Mouse (Mus musculus): ENCODE measurements around the gene Nphp3. TPM values are rescaled to one million over a fixed set of nuclear protein-coding genes. Genes with fewer than 3 reads are reported as not detected.

Nphp3 gene
- polyA plus RNA-seq, 1 experiment from 2014 or later = 3.7 TPM

DNA sequence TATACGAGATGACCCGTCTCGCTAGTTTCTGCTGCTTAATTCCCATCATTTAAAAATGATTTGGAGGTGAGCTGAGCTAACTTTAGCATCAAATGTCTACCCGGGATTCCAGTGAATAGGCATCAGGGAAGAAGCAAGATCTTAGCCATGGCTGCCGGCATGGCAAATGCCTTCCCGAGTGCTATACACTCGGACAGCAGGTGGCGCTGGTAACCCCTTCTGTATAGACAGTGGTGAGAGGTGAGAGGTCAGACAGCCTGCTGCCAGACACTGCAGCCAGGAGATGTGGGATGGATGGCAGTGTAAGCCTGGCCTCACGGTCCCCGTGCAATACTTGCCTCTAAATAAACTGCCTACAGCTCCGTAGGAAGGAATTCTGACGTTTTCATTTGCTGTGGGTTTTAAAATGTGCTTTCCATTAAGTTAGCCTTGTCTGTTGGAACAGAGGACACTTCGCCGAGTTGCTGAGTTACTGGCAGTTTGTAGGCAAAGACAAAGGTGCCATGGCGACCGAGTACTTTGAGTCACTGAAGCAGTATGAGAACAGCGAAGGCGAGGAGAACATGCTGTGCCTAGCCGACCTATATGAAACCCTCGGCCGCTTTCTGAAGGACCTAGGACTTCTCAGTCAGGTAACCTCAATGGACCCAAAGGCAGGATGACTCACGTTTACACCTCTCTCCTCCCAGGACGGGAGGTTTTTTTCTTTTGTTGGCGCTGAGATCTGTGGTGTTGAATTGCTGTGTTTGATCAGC lies 33.1 kb downstream of the Nphp3 start:
- Histone ChIP-seq H3K27ac (replicated peaks) (no peak overlapping the region), H3K4me1 (peaks cover 7% of the 10 kb centered on the region), H3K36me3 (replicated peaks) (peaks cover 33% of the 10 kb centered on the region), H3K4me3 (no peak overlapping the region), H3K27me3 (replicated peaks; ENCODE audit: low read depth, poor library complexity, severe bottlenecking) (no peaks in the 10 kb centered on the region), H3K9me3 (no peaks in the 10 kb centered on the region)
- 49% methylated on average over 24 of the region's 24 CpGs for WGBS
- peak; percentile 82 for DNase-seq (ENCODE audit: low spot score)

- Histone ChIP-seq H3K36me3 (replicated peaks) (peaks cover 27% of the 10 kb centered on the region), H3K9me3 (no peaks in the 10 kb centered on the region), H3K4me1 (peaks cover 7% of the 10 kb centered on the region), H3K4me3 (no peak overlapping the region), H3K27ac (replicated peaks) (no peak overlapping the region), H3K27me3 (replicated peaks; ENCODE audit: low read depth, poor library complexity, severe bottlenecking) (no peaks in the 10 kb centered on the region)
- DNase-seq (ENCODE audit: low spot score) = no peak
- 91% methylated on average over 13 of the region's 13 CpGs for WGBS
These were observed 35.9 kb downstream of the Nphp3 start for GRCm38 (mm10) chr9:104038266-104038665.

DNA sequence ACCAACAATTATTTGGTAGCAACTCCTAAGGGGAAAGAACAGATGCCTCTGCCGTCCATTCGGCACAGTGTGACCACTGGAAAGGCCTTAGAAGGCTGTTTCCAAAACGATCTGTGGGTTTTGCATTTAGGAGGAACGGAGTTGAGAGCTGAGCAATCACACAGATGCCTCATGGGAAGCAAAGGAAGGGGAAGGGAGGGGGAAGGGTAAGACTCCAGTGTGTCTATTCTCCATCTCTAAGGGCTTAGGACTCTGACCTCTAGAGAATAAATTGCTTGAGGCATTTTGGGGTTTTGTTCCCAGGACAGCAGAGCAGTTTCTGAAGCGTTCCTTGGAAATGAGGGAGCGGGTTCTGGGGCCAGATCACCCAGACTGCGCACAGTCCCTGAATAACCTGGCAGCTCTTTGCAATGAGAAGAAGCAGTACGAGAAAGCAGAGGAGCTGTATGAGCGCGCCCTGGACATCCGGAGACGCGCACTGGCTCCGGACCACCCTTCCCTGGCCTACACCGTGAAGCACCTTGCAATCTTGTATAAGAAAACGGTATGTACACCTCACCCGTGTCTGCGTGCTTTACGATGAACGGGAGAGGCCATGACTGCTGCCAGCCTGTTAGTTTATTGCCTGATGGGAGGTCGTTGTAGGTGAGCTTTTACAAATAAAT lies 36.8 kb downstream of the Nphp3 start:
- peaks cover 7% of the 10 kb centered on the region for H3K4me1 ChIP-seq
- no peak overlapping the region for H3K27ac ChIP-seq (replicated peaks)
- no peak for DNase-seq (ENCODE audit: low spot score)
- peaks cover 25% of the 10 kb centered on the region for H3K36me3 ChIP-seq (replicated peaks)
- H3K4me3 ChIP-seq = no peak overlapping the region
- 89% methylated on average over 21 of the region's 21 CpGs for WGBS
- no peaks in the 10 kb centered on the region for H3K27me3 ChIP-seq (replicated peaks; ENCODE audit: low read depth, poor library complexity, severe bottlenecking)
- no peaks in the 10 kb centered on the region for H3K9me3 ChIP-seq

DNA sequence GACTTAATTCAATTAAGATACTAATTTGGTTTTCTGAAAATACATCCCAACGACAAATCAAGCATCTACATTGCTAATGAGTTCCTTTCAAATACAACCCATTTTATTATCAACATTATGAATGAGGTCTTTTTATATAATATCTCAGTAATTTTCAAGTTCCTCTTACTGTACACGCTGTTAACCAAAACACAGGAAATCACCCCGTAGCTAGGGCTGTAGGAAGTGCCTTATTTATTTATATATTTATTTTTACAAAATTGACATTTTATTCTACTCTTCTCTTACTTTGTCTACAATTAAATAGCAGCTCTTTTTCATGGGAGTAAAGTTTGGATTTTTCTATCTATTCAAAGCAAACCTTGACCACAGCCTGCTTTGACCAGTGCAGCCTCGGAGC lies 37.4 kb downstream of the Nphp3 start:
- Histone ChIP-seq H3K36me3 (replicated peaks) (peaks cover 25% of the 10 kb centered on the region), H3K4me1 (peaks cover 7% of the 10 kb centered on the region), H3K27ac (replicated peaks) (no peak overlapping the region), H3K4me3 (no peak overlapping the region), H3K9me3 (no peaks in the 10 kb centered on the region), H3K27me3 (replicated peaks; ENCODE audit: low read depth, poor library complexity, severe bottlenecking) (no peaks in the 10 kb centered on the region)
- 85% methylated on average over 4 of the region's 4 CpGs for WGBS
- DNase-seq (ENCODE audit: low spot score) = no peak

DNA sequence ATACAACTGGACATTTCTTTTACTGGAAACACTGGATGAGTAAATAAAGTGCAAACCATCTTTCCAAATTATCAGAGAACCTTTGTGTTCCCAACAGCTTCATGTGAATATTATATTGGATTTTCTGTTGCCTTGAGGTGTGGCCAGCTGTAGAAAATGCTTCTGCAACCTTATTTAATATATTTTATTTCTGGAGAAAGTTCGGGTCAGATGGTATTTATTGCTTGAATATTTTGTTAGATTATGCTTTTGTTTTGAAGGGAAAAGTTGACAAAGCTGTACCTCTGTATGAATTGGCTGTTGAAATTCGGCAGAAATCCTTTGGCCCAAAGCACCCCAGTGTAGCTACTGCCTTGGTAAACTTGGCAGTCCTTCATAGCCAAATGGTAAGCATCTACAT lies 38.0 kb downstream of the Nphp3 start, which contains the start of gene Gm28305:
TSS of gene Gm28305 (plus strand) at position 301 of the 400 bp plus-strand sequence.
- H3K27ac ChIP-seq (replicated peaks) = no peak within 1 kb of the TSS
- DNase-seq (ENCODE audit: low spot score) = no peak
- H3K4me1 ChIP-seq = peaks cover 5% of the 10 kb centered on the region
- peaks cover 25% of the 10 kb centered on the region for H3K36me3 ChIP-seq (replicated peaks)
- H3K4me3 ChIP-seq = no peak within 1 kb of the TSS
- H3K9me3 ChIP-seq = no peaks in the 10 kb centered on the region
- 80% methylated on average over 2 of the region's 2 CpGs for WGBS
- no peaks in the 10 kb centered on the region for H3K27me3 ChIP-seq (replicated peaks; ENCODE audit: low read depth, poor library complexity, severe bottlenecking)

- Histone ChIP-seq H3K4me3 (no peak overlapping the region), H3K36me3 (replicated peaks) (peaks cover 37% of the 10 kb centered on the region)
- 83% methylated on average over 4 of the region's 4 CpGs for WGBS
These were observed 41.3 kb downstream of the Nphp3 start for GRCm38 (mm10) chr9:104043676-104044075.

DNA sequence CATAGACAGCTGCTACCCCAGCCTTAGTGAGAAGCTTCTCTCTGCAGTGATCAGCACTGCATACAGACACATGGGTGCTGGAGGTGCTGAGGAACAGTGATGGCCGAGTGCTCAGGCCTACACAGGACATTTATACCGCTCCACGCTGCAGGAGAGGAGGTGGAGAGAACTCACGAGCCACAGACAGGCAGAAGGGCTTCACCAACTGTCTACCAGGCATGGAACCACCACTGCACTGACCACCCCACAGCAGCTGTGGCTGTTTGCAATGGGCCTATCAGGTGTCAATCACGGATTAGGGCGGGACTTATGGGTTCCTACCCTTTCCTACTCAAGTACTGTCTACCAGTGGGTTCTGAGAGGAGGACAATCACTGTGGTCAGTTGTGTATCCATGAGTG lies 48.7 kb downstream of the Nphp3 start:
- WGBS = 89% methylated on average over 6 of the region's 6 CpGs
- no peak for DNase-seq (ENCODE audit: low spot score)
- no peaks in the 10 kb centered on the region for H3K4me1 ChIP-seq
- no peaks in the 10 kb centered on the region for H3K9me3 ChIP-seq
- no peaks in the 10 kb centered on the region for H3K27me3 ChIP-seq (replicated peaks; ENCODE audit: low read depth, poor library complexity, severe bottlenecking)
- peaks cover 98% of the 10 kb centered on the region for H3K36me3 ChIP-seq (replicated peaks)
- H3K27ac ChIP-seq (replicated peaks) = no peak overlapping the region
- H3K4me3 ChIP-seq = no peak overlapping the region

More at GRCm38 (mm10) chr9:104043676-104044075, 41.3 kb downstream of the Nphp3 start:
- Histone ChIP-seq H3K4me1 (no peaks in the 10 kb centered on the region), H3K27me3 (replicated peaks; ENCODE audit: low read depth, poor library complexity, severe bottlenecking) (no peaks in the 10 kb centered on the region), H3K27ac (replicated peaks) (no peak overlapping the region), H3K9me3 (no peaks in the 10 kb centered on the region)
- no peak for DNase-seq (ENCODE audit: low spot score)

DNA sequence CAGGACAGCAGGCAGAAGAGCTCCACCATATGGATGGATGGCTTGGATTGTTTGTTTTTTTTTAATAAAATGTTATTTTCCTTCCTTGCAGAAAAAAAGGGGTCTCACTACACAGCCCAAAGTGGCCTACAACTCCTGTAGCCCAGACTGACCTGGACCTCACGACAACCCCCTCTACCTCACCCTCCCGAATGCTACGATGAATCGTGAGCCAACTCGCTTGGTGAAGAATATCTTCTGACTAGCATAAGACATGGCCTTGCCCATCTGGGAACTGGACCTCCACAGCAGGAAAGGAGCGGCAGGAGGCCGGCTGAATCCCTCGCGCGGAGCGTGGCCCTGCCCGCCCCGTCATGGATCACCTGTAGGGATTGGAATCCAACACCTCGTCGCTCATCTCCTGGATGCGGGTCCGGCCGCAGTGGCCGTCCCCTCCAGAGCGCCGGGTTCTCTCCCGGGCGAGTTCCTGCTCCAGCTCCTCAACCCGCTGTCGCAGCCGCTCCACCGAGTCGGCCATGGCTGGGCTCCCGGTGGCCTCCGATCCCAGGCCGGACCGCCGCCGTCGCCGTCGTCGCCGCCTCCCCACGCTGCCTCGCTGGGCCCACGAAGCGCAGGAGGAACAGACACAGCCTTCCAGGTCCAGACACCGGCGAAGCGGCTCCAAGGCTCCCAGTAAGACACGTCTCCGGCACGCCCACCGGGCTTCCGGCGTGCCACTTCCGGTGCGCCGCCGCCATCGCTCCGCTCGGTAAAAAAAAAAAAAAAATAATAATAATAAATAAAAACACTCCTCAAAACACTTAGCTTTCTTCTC lies 60.3 kb downstream of the Nphp3 start, which contains the start of gene Uba5:
TSS of gene Uba5 (minus strand) at position 705 of the 814 bp plus-strand sequence.
- WGBS = under 1% methylated on average over 59 of the region's 59 CpGs
- Histone ChIP-seq H3K27me3 (replicated peaks; ENCODE audit: low read depth, poor library complexity, severe bottlenecking) (no peaks in the 10 kb centered on the region), H3K36me3 (replicated peaks) (peaks cover 26% of the 10 kb centered on the region), H3K4me1 (peaks cover 17% of the 10 kb centered on the region), H3K4me3 (peak within 1 kb of the TSS; percentile 84), H3K27ac (replicated peaks) (peak within 1 kb of the TSS; percentile 93), H3K9me3 (no peaks in the 10 kb centered on the region)
- peak; percentile 79 for DNase-seq (ENCODE audit: low spot score)

GRCm38 (mm10) chr9:104063244-104063961 lies 61.1 kb downstream of the Nphp3 start, which contains the start of gene Acad11:
Gene Acad11 (plus strand): TSS chr9:104063377.
- no peaks in the 10 kb centered on the region for H3K9me3 ChIP-seq
- DNase-seq (ENCODE audit: low spot score) = peak; percentile 90
- peak within 1 kb of the TSS; percentile 93 for H3K27ac ChIP-seq (replicated peaks)
- peaks cover 17% of the 10 kb centered on the region for H3K4me1 ChIP-seq
- H3K4me3 ChIP-seq = peak within 1 kb of the TSS; percentile 84
- no peaks in the 10 kb centered on the region for H3K27me3 ChIP-seq (replicated peaks; ENCODE audit: low read depth, poor library complexity, severe bottlenecking)
- under 1% methylated on average over 30 of the region's 30 CpGs for WGBS
- H3K36me3 ChIP-seq (replicated peaks) = peaks cover 18% of the 10 kb centered on the region

DNA sequence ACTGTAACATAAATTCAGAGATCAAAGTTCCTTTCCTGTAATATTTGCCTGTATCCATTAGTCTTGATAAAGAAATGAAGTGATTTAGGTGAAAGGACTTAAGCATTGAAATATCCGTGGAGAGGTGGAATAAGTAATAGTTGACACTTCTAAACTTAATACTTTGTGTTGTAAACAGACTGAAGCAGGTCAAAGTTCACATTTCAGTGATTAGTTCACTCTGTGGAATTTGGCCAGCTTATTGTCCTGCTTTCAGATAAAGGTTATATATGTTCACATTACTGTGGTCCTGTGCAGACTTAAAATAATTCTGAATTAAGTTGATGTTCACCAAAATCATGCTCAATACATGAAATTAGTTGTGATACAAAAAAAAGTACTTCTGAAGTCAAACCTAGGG lies 62.2 kb downstream of the Nphp3 start:
- no peak overlapping the region for H3K27ac ChIP-seq (replicated peaks)
- no peaks in the 10 kb centered on the region for H3K9me3 ChIP-seq
- no peak overlapping the region for H3K4me3 ChIP-seq
- 40% methylated on average over 1 of the region's 1 CpGs for WGBS
- H3K27me3 ChIP-seq (replicated peaks; ENCODE audit: low read depth, poor library complexity, severe bottlenecking) = no peaks in the 10 kb centered on the region
- DNase-seq (ENCODE audit: low spot score) = no peak
- peaks cover 11% of the 10 kb centered on the region for H3K36me3 ChIP-seq (replicated peaks)
- peaks cover 17% of the 10 kb centered on the region for H3K4me1 ChIP-seq

DNA sequence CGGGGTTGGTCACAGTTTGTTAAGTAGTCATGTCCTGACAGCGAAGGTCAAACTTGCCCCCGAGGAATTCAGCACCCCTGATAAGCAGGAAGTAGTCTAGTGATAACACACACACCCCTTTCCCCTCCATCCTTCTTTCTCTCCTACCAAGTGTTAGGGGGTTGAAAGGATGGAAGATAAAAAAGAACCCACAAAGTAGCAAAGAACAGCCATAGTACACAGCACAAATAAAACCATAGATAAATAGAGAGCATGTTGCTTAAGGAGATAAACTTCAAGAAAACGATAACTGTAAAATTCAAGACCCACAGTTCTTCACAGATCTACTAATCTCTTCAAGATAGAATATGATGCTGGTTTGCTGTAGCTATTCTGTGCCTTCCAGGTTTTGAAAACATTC lies 67.9 kb downstream of the Nphp3 start:
- no peaks in the 10 kb centered on the region for H3K27me3 ChIP-seq (replicated peaks; ENCODE audit: low read depth, poor library complexity, severe bottlenecking)
- no peaks in the 10 kb centered on the region for H3K36me3 ChIP-seq (replicated peaks)
- no peak overlapping the region for H3K27ac ChIP-seq (replicated peaks)
- WGBS = 83% methylated on average over 4 of the region's 4 CpGs
- no peak for DNase-seq (ENCODE audit: low spot score)
- H3K4me1 ChIP-seq = no peaks in the 10 kb centered on the region
- no peaks in the 10 kb centered on the region for H3K9me3 ChIP-seq
- no peak overlapping the region for H3K4me3 ChIP-seq

All from embryonic facial prominence, embryonic 10.5 days (tissue).